Mouse (Mus musculus): ENCODE measurements around the gene Gaa. TPM values are rescaled to one million over a fixed set of nuclear protein-coding genes. Genes with fewer than 3 reads are reported as not detected.
A peak's percentile ranks its signal among the peaks of the same experiment; 100 is the strongest.

Gene Gaa
- polyA plus RNA-seq, 1 experiment from 2014 or later = 62.3 TPM

GRCm38 (mm10) chr11:119228091-119228781 is 39.5 kb upstream of the Gaa start, which contains the start of the genes Tbc1d16 and Ccdc40:
TSS of gene Tbc1d16 (minus strand) at chr11:119228499.
TSS of gene Ccdc40 (plus strand) at chr11:119228572.
- DNase-seq (ENCODE audit: low spot score) = peak; percentile 88
- peak within 1 kb of the TSS; percentile 40; the same call in 1 of the 2 replicates for H3K27ac ChIP-seq (ENCODE audit: low read depth)
- under 1% methylated on average over 62 of the region's 66 CpGs for WGBS
- no peaks in the 10 kb centered on the region for H3K36me3 ChIP-seq (ENCODE audit: control insufficient read depth, insufficient read depth, low read length)
- peaks cover 34% of the 10 kb centered on the region for H3K4me1 ChIP-seq (replicated peaks; ENCODE audit: control insufficient read depth, insufficient read depth, low read length)
- H3K4me3 ChIP-seq (ENCODE audit: low read depth, low read length) = peak within 1 kb of the TSS; percentile 69
- 0 out of 2 replicates have a peak, but pooled peaks cover 2% of the 10 kb centered on the region for H3K27me3 ChIP-seq (replicated peaks; ENCODE audit: control insufficient read depth, insufficient read depth, low read length)
- ATAC-seq (replicated peaks; ENCODE audit: low FRiP score, low TSS enrichment, low read depth) = peak; percentile 92
- H3K4me2 ChIP-seq (ENCODE audit: low read length) = peak within 1 kb of the TSS; percentile 88
- no peaks in the 10 kb centered on the region for H3K9me3 ChIP-seq (ENCODE audit: control insufficient read depth, low read length)
- peak within 1 kb of the TSS; percentile 81 for H3K9ac ChIP-seq (ENCODE audit: low read length)

GRCm38 (mm10) chr11:119228846-119229626 is 38.7 kb upstream of the Gaa start:
- H3K27me3 ChIP-seq (replicated peaks; ENCODE audit: control insufficient read depth, insufficient read depth, low read length) = 0 out of 2 replicates have a peak, but pooled peaks cover 2% of the 10 kb centered on the region
- DNase-seq (ENCODE audit: low spot score) = peak; percentile 84
- H3K27ac ChIP-seq (ENCODE audit: low read depth) = peak overlapping the region; percentile 40; the same call in 1 of the 2 replicates
- WGBS = 2% methylated on average over 34 of the region's 34 CpGs
- peak; percentile 78 for ATAC-seq (replicated peaks; ENCODE audit: low FRiP score, low TSS enrichment, low read depth)
- peak overlapping the region; percentile 69 for H3K4me3 ChIP-seq (ENCODE audit: low read depth, low read length)
- H3K36me3 ChIP-seq (ENCODE audit: control insufficient read depth, insufficient read depth, low read length) = no peaks in the 10 kb centered on the region
- H3K9me3 ChIP-seq (ENCODE audit: control insufficient read depth, low read length) = no peaks in the 10 kb centered on the region
- H3K9ac ChIP-seq (ENCODE audit: low read length) = no peak overlapping the region; the same call in 1 of the 2 replicates
- H3K4me2 ChIP-seq (ENCODE audit: low read length) = peak overlapping the region; percentile 88
- H3K4me1 ChIP-seq (replicated peaks; ENCODE audit: control insufficient read depth, insufficient read depth, low read length) = peaks cover 28% of the 10 kb centered on the region

GRCm38 (mm10) chr11:119234770-119235169 is 32.9 kb upstream of the Gaa start:
- Histone ChIP-seq H3K4me1 (replicated peaks; ENCODE audit: control insufficient read depth, insufficient read depth, low read length) (peaks cover 11% of the 10 kb centered on the region; the same call in 1 of the 2 replicates), H3K4me3 (ENCODE audit: low read depth, low read length) (no peak overlapping the region), H3K36me3 (ENCODE audit: control insufficient read depth, insufficient read depth, low read length) (no peaks in the 10 kb centered on the region), H3K4me2 (ENCODE audit: low read length) (no peak overlapping the region), H3K27me3 (replicated peaks; ENCODE audit: control insufficient read depth, insufficient read depth, low read length) (no peaks in the 10 kb centered on the region), H3K9me3 (ENCODE audit: control insufficient read depth, low read length) (no peaks in the 10 kb centered on the region), H3K9ac (ENCODE audit: low read length) (no peak overlapping the region), H3K27ac (ENCODE audit: low read depth) (no peak overlapping the region)
- DNase-seq (ENCODE audit: low spot score) (no peak), ATAC-seq (replicated peaks; ENCODE audit: low FRiP score, low TSS enrichment, low read depth) (no peak)
- WGBS = 91% methylated on average over 10 of the region's 10 CpGs

GRCm38 (mm10) chr11:119235596-119235995 is 32.1 kb upstream of the Gaa start:
- Histone ChIP-seq H3K9ac (ENCODE audit: low read length) (no peak overlapping the region), H3K4me2 (ENCODE audit: low read length) (no peak overlapping the region), H3K4me1 (replicated peaks; ENCODE audit: control insufficient read depth, insufficient read depth, low read length) (peaks cover 11% of the 10 kb centered on the region; the same call in 1 of the 2 replicates), H3K36me3 (ENCODE audit: control insufficient read depth, insufficient read depth, low read length) (no peaks in the 10 kb centered on the region), H3K4me3 (ENCODE audit: low read depth, low read length) (no peak overlapping the region), H3K9me3 (ENCODE audit: control insufficient read depth, low read length) (no peaks in the 10 kb centered on the region), H3K27ac (ENCODE audit: low read depth) (no peak overlapping the region), H3K27me3 (replicated peaks; ENCODE audit: control insufficient read depth, insufficient read depth, low read length) (no peaks in the 10 kb centered on the region)
- DNase-seq (ENCODE audit: low spot score) (peak; percentile 81), ATAC-seq (replicated peaks; ENCODE audit: low FRiP score, low TSS enrichment, low read depth) (no peak)
- 84% methylated on average over 4 of the region's 4 CpGs for WGBS

DNA sequence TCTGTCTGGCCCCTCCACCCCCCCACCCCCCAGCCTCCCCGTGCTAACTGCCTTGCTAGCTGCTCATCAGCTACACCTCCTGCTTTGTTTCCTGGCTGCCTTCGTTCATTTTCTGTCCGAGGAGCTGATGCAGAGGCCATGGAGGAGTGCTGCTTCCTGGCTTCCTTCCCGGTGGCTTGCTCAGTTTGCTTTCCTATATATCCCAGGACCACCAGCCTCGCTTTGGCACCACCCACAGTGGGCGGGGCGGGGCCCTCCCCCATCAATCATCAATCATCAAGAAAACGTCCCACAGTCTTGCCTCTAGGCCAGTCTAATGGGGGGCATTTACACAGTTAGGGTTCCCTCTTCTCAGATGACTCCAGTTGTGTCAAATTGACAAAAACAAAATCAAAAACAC is 31.3 kb upstream of the Gaa start:
- Histone ChIP-seq H3K27me3 (replicated peaks; ENCODE audit: control insufficient read depth, insufficient read depth, low read length) (no peaks in the 10 kb centered on the region), H3K9me3 (ENCODE audit: control insufficient read depth, low read length) (no peaks in the 10 kb centered on the region), H3K4me3 (ENCODE audit: low read depth, low read length) (no peak overlapping the region), H3K27ac (ENCODE audit: low read depth) (no peak overlapping the region), H3K4me1 (replicated peaks; ENCODE audit: control insufficient read depth, insufficient read depth, low read length) (peaks cover 11% of the 10 kb centered on the region; the same call in 1 of the 2 replicates), H3K9ac (ENCODE audit: low read length) (no peak overlapping the region), H3K36me3 (ENCODE audit: control insufficient read depth, insufficient read depth, low read length) (no peaks in the 10 kb centered on the region), H3K4me2 (ENCODE audit: low read length) (no peak overlapping the region)
- no peak for ATAC-seq (replicated peaks; ENCODE audit: low FRiP score, low TSS enrichment, low read depth)
- 23% methylated on average over 8 of the region's 8 CpGs for WGBS
- DNase-seq (ENCODE audit: low spot score) = no peak

DNA sequence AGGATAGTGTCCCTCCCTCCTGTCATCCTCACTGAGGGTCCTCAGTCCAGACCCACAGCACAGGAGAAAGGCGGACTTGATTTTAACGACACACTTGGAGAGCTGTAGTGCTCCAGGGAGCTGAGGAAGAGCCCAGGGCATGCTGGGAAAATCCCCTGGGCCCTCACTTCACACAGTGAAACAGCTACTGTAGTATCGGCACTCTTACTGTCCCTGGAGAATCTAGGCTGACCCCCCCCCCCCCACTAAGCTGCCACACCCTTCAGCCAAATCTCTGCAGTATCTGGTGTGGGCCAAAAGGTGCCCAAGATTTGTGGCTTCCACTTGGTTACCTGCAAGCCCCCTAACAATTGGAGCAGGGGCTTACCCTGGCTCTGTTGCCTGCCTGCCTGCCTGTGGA is 30.7 kb upstream of the Gaa start:
- Histone ChIP-seq H3K27me3 (replicated peaks; ENCODE audit: control insufficient read depth, insufficient read depth, low read length) (no peaks in the 10 kb centered on the region), H3K36me3 (ENCODE audit: control insufficient read depth, insufficient read depth, low read length) (no peaks in the 10 kb centered on the region), H3K9me3 (ENCODE audit: control insufficient read depth, low read length) (no peaks in the 10 kb centered on the region), H3K4me1 (replicated peaks; ENCODE audit: control insufficient read depth, insufficient read depth, low read length) (peaks cover 11% of the 10 kb centered on the region; the same call in 1 of the 2 replicates), H3K4me2 (ENCODE audit: low read length) (no peak overlapping the region), H3K4me3 (ENCODE audit: low read depth, low read length) (no peak overlapping the region), H3K9ac (ENCODE audit: low read length) (no peak overlapping the region), H3K27ac (ENCODE audit: low read depth) (no peak overlapping the region)
- DNase-seq (ENCODE audit: low spot score) = no peak
- WGBS = 63% methylated on average over 3 of the region's 3 CpGs
- no peak for ATAC-seq (replicated peaks; ENCODE audit: low FRiP score, low TSS enrichment, low read depth)

DNA sequence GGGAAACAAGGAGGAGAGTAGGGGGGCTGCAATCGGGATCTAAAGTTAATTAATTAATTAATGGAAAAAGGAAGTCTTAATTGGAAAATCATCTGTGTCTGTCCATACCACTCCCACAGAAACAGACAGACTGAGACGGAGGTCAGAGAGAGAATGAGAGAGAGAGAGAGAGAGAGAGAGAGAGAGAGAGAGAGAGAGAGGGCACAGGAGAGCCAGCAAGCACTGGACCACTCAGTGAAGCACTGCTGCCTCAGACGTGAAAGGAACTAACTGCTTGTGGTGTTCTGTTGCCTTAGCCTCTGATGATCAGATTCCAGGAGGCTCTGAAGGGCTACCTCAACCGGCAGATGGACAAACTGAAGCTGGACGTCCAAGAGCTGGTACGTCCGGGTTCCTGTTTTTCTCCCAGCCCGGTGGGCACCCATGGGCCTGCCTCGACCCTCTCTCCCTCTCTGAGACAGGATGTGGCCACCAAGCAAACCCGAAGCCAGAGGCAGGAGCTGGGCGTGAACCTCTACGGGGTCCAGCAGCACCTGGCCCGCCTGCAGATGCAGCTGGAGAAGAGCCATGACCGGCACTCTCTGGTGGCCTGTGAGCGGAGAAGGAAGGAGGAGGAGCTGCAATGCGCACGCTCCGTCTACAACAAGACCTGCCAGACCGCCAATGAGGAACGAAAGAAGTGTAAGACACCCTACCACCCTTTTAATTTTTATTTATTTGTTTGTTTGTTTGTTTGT is 30.0 kb upstream of the Gaa start:
- ATAC-seq (replicated peaks; ENCODE audit: low FRiP score, low TSS enrichment, low read depth) = peak; percentile 65; the same call in 1 of the 2 replicates

DNA sequence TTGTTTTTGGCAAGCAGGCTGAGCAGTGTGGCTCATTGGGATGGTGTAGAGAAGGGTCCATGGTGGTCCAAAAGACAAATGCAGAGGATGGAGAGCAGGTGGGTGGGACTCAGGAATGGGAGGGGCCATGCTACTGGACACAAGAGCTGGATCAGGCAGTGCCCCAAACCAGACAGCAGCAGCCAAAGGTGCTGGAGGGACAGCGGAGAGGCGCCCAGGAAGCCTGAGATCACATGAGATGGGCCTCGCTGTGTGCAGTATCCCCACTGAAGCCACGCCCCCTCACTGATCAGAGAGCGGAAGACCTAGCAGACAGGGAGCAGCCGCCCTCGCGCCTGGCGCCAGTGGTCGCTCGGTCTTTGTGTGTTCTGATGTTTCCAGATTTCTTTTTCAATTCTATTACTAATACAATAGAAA is 29.4 kb upstream of the Gaa start:
- H3K9me3 ChIP-seq (ENCODE audit: control insufficient read depth, low read length) = no peaks in the 10 kb centered on the region
- peak overlapping the region; percentile 31 for H3K4me3 ChIP-seq (ENCODE audit: low read depth, low read length)
- H3K4me2 ChIP-seq (ENCODE audit: low read length) = peak overlapping the region; percentile 57
- H3K27ac ChIP-seq (ENCODE audit: low read depth) = no peak overlapping the region; the same call in 1 of the 2 replicates
- no peaks in the 10 kb centered on the region for H3K27me3 ChIP-seq (replicated peaks; ENCODE audit: control insufficient read depth, insufficient read depth, low read length)
- peak; percentile 78 for DNase-seq (ENCODE audit: low spot score)
- WGBS = 9% methylated on average over 11 of the region's 11 CpGs
- peaks cover 11% of the 10 kb centered on the region; the same call in 1 of the 2 replicates for H3K4me1 ChIP-seq (replicated peaks; ENCODE audit: control insufficient read depth, insufficient read depth, low read length)
- no peaks in the 10 kb centered on the region for H3K36me3 ChIP-seq (ENCODE audit: control insufficient read depth, insufficient read depth, low read length)
- ATAC-seq (replicated peaks; ENCODE audit: low FRiP score, low TSS enrichment, low read depth) = peak; percentile 80
- H3K9ac ChIP-seq (ENCODE audit: low read length) = 0 out of 2 replicates have a peak overlapping the region, but pooled peaks have one; percentile 22

More for the DNA sequence above, 30.0 kb upstream of the Gaa start:
- Histone ChIP-seq H3K9me3 (ENCODE audit: control insufficient read depth, low read length) (no peaks in the 10 kb centered on the region), H3K36me3 (ENCODE audit: control insufficient read depth, insufficient read depth, low read length) (no peaks in the 10 kb centered on the region), H3K4me1 (replicated peaks; ENCODE audit: control insufficient read depth, insufficient read depth, low read length) (peaks cover 11% of the 10 kb centered on the region; the same call in 1 of the 2 replicates), H3K4me3 (ENCODE audit: low read depth, low read length) (peak overlapping the region; percentile 31), H3K9ac (ENCODE audit: low read length) (no peak overlapping the region), H3K4me2 (ENCODE audit: low read length) (peak overlapping the region; percentile 57), H3K27me3 (replicated peaks; ENCODE audit: control insufficient read depth, insufficient read depth, low read length) (no peaks in the 10 kb centered on the region), H3K27ac (ENCODE audit: low read depth) (no peak overlapping the region; the same call in 1 of the 2 replicates)
- WGBS = 35% methylated on average over 20 of the region's 20 CpGs
- peak; percentile 74 for DNase-seq (ENCODE audit: low spot score)

Data from intestine, embryonic 14.5 days (tissue).